Mouse (Mus musculus) small intestine, adult 2 months (tissue): Measurements from ENCODE around the gene Gm20388. TPM values are rescaled to one million over a fixed set of nuclear protein-coding genes. Genes with fewer than 3 reads are reported as not detected.

Source experiments
- H3K27ac ChIP-seq: fragments of 200-500 bp; 2 replicates; pipeline ENCODE4 v1.5.1; 2012; ENCODE audit warnings: low read depth, low read length, control low read depth, inconsistent platforms; ENCODE audit not compliant: insufficient read depth
- H3K27me3 ChIP-seq: fragments of 200-500 bp; 2 replicates; pipeline ENCODE4 v1.6.1; 2012; ENCODE audit warnings: mild to moderate bottlenecking, moderate library complexity, low read length, inconsistent platforms; ENCODE audit not compliant: control insufficient read depth, insufficient read depth
- H3K36me3 ChIP-seq: fragments of 200-500 bp; 2 replicates; pipeline ENCODE4 v1.6.1; 2012; ENCODE audit warnings: mild to moderate bottlenecking, low read length, control low read depth, inconsistent platforms; ENCODE audit not compliant: control insufficient read depth, insufficient read depth
- H3K4me1 ChIP-seq: fragments of 200-500 bp; 2 replicates; pipeline ENCODE4 v1.6.1; 2012; ENCODE audit warnings: low read length, inconsistent platforms, mixed read lengths; ENCODE audit not compliant: control insufficient read depth, insufficient read depth, insufficient read length
- H3K4me3 ChIP-seq: fragments of 200-500 bp; 2 replicates; pipeline ENCODE4 v1.5.1; 2012; ENCODE audit warnings: low read depth, mild to moderate bottlenecking, control low read depth, inconsistent platforms, low read length, moderate library complexity
- CTCF ChIP-seq: fragments of 200-500 bp; IDR thresholded peaks from 2 replicates; pipeline ENCODE4 v1.5.1; 2012; ENCODE audit warnings: low read depth, mild to moderate bottlenecking, control low read depth, inconsistent platforms, low read length, moderate library complexity, mixed read lengths; ENCODE audit not compliant: insufficient replicate concordance, insufficient read length; ENCODE audit errors: extremely low read depth
- POLR2A ChIP-seq: fragments of 200-500 bp; IDR thresholded peaks from 2 replicates; pipeline ENCODE4 v1.6.1; 2012; ENCODE audit warnings: low read depth, mild to moderate bottlenecking, control low read depth, inconsistent platforms, low read length, moderate library complexity
- WGBS: fragments of 180-500 bp; shearing (Covaris S2); methylation state at CpG from one replicate; pipeline ENCODE4 v1.1.7; 2018; 5-methylcytosine and 5-hydroxymethylcytosine counted together
- polyA plus RNA-seq: library from polyadenylated mRNA; depleted of rRNA; stranded (reverse); fragments of >200 nt; gene quantifications from 2 replicates; pipeline ENCODE4 v1.2.3, GENCODE M21; 2012

Gm20388 gene
- polyA plus RNA-seq, 1 experiment: 37.3 TPM

DNA sequence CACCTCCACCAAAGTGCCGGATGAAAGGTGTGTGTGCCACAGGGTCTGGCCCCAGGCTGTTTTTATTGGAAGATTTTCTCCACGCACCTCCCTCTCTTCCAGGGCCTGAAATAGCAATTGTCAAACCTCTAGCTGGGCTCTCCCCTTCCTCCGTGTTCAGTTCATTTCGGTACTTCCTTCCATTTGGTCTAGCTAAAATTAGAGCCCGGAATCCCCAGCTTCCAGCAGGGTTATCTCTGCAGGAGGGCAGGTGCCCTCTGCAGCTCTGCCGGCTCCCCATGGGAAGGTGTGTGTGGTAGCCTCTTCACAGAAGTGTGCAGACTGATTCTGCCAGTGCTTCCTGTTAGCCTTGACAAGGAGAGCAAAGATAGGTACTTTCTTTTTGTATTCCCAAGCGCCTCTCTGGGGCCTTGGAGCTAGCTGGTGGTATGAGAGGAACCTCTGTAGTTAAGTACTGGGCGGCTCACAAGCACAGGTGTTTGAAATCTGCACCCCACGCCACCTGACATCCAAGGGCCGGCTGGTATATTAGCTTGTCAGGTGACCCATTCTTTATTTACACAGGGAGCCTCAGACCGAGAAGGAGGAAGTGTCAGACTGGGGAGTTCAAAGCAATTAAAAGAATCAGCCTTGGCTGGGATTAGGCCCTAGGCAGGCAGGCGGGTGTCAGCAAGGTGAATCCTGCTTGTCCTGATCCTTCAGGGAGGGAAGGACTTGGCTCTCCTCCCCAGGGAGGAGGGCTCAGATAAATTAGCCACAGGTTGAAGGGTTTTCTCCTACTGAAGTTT, 579.9 kb downstream of the Gm20388 start:
- H3K36me3 ChIP-seq: no peaks in the 10 kb centered on the region
- no peak for TF ChIP-seq CTCF
- peak; percentile 5; the same call in 1 of the 2 replicates for TF ChIP-seq POLR2A
- peak overlapping the region; percentile 88 for H3K4me3 ChIP-seq
- H3K27ac ChIP-seq: peak overlapping the region; percentile 98
- H3K4me1 ChIP-seq: peaks cover 47% of the 10 kb centered on the region
- H3K27me3 ChIP-seq: no peaks in the 10 kb centered on the region
- 7% methylated on average over 12 of the region's 12 CpGs for WGBS

DNA sequence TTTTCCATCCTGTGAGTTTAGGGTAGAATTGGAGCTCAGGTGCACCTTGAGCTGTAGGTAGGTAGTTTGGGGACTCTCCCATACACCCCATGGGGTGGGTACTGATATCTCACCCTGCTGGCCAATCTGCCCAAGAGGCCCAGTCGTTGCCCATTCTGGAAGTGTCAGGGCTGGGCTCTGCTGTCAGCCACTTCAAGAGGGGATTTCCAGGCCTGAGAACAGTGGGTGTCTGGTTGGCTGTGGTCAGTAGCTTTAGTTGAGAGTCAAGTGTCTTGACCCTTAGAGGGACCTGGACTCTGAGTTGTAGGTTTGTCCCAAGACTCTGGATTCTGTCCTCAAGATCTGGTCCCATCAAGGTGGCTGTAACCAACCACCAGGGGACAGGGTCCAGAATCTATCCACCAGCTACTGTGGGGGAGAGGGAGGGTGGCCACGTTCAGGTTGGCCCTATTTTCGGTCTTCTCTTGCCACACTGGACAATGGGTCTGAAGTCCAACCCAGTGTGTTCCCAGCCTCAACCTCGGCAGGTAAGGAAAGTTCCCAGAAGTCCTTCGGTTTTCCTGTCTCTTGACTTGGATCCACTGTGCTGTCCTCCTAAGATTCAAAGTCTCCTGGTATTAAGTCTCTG, 580.6 kb downstream of the Gm20388 start:
- WGBS: 23% methylated on average over 5 of the region's 5 CpGs
- H3K36me3 ChIP-seq: no peaks in the 10 kb centered on the region
- H3K4me1 ChIP-seq: peaks cover 46% of the 10 kb centered on the region
- peak overlapping the region; percentile 88 for H3K4me3 ChIP-seq
- H3K27me3 ChIP-seq: no peaks in the 10 kb centered on the region
- TF ChIP-seq POLR2A (no peak), CTCF (no peak)
- H3K27ac ChIP-seq: peak overlapping the region; percentile 98

GRCm38 (mm10) chr8:120492193-120492880, 581.7 kb downstream of the Gm20388 start:
- Histone ChIP-seq H3K4me3 (peak overlapping the region; percentile 46), H3K27ac (peak overlapping the region; percentile 98), H3K27me3 (no peaks in the 10 kb centered on the region), H3K36me3 (no peaks in the 10 kb centered on the region), H3K4me1 (peaks cover 51% of the 10 kb centered on the region)
- 16% methylated on average over 14 of the region's 14 CpGs for WGBS
- no peak for TF ChIP-seq CTCF
- 0 out of 2 replicates have a peak, but pooled peaks have one; percentile 10 for TF ChIP-seq POLR2A

GRCm38 (mm10) chr8:120492881-120493220, 582.2 kb downstream of the Gm20388 start:
- peak overlapping the region; percentile 98 for H3K27ac ChIP-seq
- WGBS: 21% methylated on average over 4 of the region's 4 CpGs
- no peaks in the 10 kb centered on the region for H3K27me3 ChIP-seq
- H3K36me3 ChIP-seq: no peaks in the 10 kb centered on the region
- TF ChIP-seq CTCF: no peak
- TF ChIP-seq POLR2A: no peak
- H3K4me1 ChIP-seq: peaks cover 56% of the 10 kb centered on the region
- peak overlapping the region; percentile 46 for H3K4me3 ChIP-seq

DNA sequence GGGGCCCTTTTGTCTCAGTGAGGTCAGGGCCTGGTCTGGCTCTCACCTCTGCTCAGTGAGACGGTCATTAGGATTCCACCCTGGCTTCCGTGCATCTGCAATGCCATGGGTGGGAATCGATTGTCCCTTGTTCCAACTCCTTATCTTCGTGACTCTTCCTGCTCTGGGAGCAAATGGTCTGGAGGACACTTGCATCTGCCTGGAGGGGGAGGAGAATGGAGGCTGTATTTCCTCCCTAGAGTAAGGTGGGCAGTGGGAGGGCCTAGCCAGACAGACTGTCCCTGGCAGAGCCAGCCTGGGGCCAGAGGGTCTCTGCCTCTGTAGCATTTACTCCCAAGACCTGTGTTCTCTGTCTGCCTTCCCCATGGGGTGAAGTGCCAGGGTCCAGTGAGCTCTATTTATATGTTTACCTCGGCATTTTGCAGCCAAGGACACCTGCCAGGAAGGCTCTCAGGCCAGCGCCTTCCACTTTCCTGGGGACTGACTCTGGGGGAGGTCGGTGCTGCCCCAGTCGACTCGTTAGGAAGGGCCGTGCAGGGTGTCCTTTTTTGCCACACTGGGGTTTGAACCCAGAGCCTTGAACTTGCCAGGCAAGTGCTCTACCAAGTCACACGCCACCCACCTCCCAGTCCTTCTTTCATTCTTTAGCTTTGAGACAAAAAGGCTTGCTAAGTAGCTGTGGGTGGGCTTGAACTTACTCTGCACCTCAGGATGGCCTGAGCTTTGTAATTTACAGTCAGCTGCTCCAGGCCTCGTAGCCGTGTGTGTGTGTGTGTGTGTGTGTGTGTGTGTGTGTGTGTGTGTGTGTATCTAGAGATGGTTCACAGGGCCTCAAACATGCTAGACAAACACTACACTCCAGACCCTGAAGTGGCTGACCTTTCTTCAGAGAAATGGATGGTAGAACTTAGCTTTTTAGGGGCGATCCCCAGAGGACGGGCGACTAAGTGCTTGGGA, 583.1 kb downstream of the Gm20388 start:
- no peak for TF ChIP-seq CTCF
- TF ChIP-seq POLR2A: no peak
- Histone ChIP-seq H3K27ac (peak overlapping the region; percentile 98), H3K27me3 (no peaks in the 10 kb centered on the region), H3K4me1 (peaks cover 65% of the 10 kb centered on the region), H3K4me3 (no peak overlapping the region), H3K36me3 (no peaks in the 10 kb centered on the region)
- 62% methylated on average over 16 of the region's 16 CpGs for WGBS

- TF ChIP-seq POLR2A: no peak
- TF ChIP-seq CTCF: no peak
- Histone ChIP-seq H3K4me3 (peak overlapping the region; percentile 49), H3K27ac (peak overlapping the region; percentile 95), H3K36me3 (no peaks in the 10 kb centered on the region), H3K4me1 (peaks cover 70% of the 10 kb centered on the region), H3K27me3 (no peaks in the 10 kb centered on the region)
- WGBS: 17% methylated on average over 15 of the region's 15 CpGs
These were observed 584.3 kb downstream of the Gm20388 start for GRCm38 (mm10) chr8:120494903-120495302.
